Mouse (Mus musculus) CH12.LX (cell line): ENCODE measurements around the gene Ror1.

Source experiments
- EP300 ChIP-seq: IDR thresholded peaks from 2 replicates; pipeline ENCODE4 v1.6.1; 2011; ENCODE audit warnings: low read length, improper control_type of control experiment
- ZNF384 ChIP-seq: IDR thresholded peaks from 2 replicates; pipeline ENCODE4 v1.6.1; 2012; ENCODE audit warnings: low read depth, low read length, improper control_type of control experiment, inconsistent platforms

DNA sequence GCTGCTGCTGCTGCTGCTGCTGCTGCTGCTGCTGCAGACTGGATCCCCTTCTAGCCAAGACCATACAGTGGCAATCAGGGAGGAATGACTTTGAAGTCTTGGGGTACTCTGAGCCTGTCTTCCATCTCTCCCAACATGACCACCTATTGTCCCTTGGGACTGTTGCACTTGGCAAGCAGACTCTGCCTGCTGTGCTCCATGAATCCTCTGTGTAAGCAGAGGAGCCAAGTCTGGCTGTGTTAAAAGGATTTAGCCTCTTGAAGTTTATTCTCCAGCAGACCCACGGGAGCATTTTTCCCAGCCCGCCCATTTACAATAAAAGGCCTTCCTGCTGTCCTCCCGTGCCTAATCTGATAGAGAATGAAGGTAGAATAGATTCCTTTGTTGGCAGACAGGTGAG lies 327.2 kb downstream of the Ror1 start:
- TF ChIP-seq ZNF384 (no peak), EP300 (no peak)
